1 mouse cellular context compared by ENCODE assay signal in genomic region chr14:26675371-26675770, GRCm38 (mm10).
TF ChIP-seq lines count a peak whose summit lies in the region.

No protein-coding gene starts in this region.

TF ChIP-seq in MEL, 35 proteins besides CTCF, POLR2A, EP300 and RAD21 (continued from another document):
- no peak for TF ChIP-seq NRF1 (IDR thresholded peaks at IDR 0.05; ENCODE audit: insufficient read depth, low read depth, low read length, poor library complexity, severe bottlenecking)
- TF ChIP-seq BHLHE40 (IDR thresholded peaks at IDR 0.05; ENCODE audit: borderline replicate concordance, low read depth, low read length), result no peak
- TF ChIP-seq ELF1 (IDR thresholded peaks at IDR 0.05; ENCODE audit: low read depth, low read length), result no peak
- TF ChIP-seq MAX (IDR thresholded peaks at IDR 0.05; ENCODE audit: low read length), result no peak
- TF ChIP-seq ZNF384 (IDR thresholded peaks at IDR 0.05; ENCODE audit: low read depth, low read length), result no peak
- TF ChIP-seq ZKSCAN1 (IDR thresholded peaks at IDR 0.05; ENCODE audit: low read depth, low read length), result no peak
